Mouse (Mus musculus): ENCODE results near the gene Mxi1. TPM values are rescaled to one million over a fixed set of nuclear protein-coding genes. Genes with fewer than 3 reads are reported as not detected.

Gene Mxi1
- polyA plus RNA-seq, 1 experiment from 2014 or later: 33.1 TPM

DNA sequence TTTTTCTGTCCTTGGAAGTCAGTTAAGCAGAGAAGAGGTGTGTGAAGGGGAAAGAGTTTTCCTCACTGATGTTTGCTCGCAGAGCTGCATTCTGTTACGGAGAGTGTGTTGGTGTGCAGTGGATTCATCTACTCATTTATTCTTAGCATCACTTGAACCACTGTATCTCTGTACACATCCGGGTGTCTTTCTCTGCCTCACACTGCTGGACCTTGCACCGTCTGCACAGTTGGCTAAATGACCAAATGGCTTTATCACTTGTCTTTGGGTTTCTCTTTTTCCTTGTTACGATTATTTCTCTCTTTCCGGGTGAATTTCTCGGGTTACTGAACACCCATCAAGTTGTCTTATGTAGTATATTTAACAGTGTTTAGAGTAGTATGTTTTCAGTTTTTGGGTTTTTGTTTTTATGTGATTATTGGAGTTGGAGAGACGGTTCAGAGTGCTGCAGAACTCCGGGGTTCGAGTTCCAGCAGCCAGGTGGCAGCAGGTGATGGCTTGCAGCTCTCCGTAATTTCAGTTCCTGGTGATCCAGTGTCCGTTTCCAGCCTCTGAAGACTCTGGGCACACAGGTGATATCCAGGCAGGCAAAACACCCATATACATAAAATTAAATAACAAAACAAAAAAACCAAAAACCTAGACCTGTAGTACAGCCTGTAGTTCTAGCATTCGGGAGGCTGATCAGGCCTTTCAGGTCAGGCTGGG, 33.0 kb downstream of the Mxi1 start:
- Histone ChIP-seq H3K9me3 (replicated peaks; ENCODE audit: control insufficient read depth, low read length) (no peaks in the 10 kb centered on the region), H3K4me1 (ENCODE audit: control insufficient read depth, insufficient read depth, low read length) (peaks cover 5% of the 10 kb centered on the region; the same call in 1 of the 2 replicates), H3K4me2 (no peak overlapping the region), H3K36me3 (ENCODE audit: control insufficient read depth, insufficient read depth, low read length) (no peaks in the 10 kb centered on the region), H3K27ac (ENCODE audit: low read depth, low read length) (no peak overlapping the region), H3K27me3 (ENCODE audit: control insufficient read depth, insufficient read depth, low read length) (no peaks in the 10 kb centered on the region), H3K9ac (ENCODE audit: low read depth, low read length) (no peak overlapping the region), H3K4me3 (ENCODE audit: low read depth, low read length) (no peak overlapping the region)
- WGBS (ENCODE audit: insufficient replicate concordance): 87% methylated on average over 13 of the region's 13 CpGs
- no peak for ATAC-seq (replicated peaks; ENCODE audit: insufficient number of reproducible peaks, low FRiP score, low TSS enrichment)

DNA sequence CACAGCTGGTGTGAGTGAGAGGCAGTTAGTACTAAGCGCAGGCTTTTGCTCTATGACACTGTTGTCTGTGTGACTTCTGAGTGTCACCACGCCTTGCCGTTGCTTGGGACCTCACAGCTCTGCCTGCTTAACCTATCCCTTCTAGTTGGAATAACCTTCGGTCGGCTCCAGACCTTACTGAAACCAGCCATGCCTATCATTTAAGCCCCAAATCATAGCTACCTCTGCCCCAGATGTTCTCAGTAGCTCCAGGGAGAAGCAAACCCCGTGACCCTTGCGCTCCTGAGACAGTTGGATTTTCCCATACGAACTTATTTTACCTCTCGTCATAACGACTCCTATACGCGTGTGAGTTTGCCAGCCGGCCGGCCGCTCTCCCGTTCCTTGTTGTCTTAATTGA, 33.7 kb downstream of the Mxi1 start:
- Histone ChIP-seq H3K36me3 (ENCODE audit: control insufficient read depth, insufficient read depth, low read length) (no peaks in the 10 kb centered on the region), H3K4me2 (no peak overlapping the region), H3K27me3 (ENCODE audit: control insufficient read depth, insufficient read depth, low read length) (no peaks in the 10 kb centered on the region), H3K4me1 (ENCODE audit: control insufficient read depth, insufficient read depth, low read length) (peaks cover 5% of the 10 kb centered on the region; the same call in 1 of the 2 replicates), H3K9me3 (replicated peaks; ENCODE audit: control insufficient read depth, low read length) (no peaks in the 10 kb centered on the region), H3K4me3 (ENCODE audit: low read depth, low read length) (no peak overlapping the region), H3K27ac (ENCODE audit: low read depth, low read length) (no peak overlapping the region), H3K9ac (ENCODE audit: low read depth, low read length) (no peak overlapping the region)
- whole genome bisulfite sequencing (ENCODE audit: insufficient replicate concordance): 89% methylated on average over 16 of the region's 16 CpGs
- ATAC-seq (replicated peaks; ENCODE audit: insufficient number of reproducible peaks, low FRiP score, low TSS enrichment): no peak

DNA sequence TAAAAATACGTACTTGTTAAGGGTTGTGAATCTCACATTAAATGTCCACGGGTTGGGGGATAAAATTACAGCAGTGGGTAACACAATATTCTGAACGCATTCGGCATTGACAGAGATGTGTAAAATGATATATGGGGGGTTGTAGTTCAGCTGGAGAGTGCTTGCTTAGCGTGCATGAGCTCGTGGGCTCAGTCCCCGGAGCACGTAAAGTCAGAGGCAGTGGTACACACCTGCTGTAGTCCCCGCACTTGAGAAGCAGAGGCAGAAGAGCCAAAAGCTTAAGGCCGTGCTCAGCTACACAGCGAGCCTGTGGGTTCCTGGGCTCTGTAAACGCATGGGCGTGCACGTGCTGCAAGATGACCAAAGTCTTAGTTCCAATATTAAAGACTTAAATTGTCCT, 35.4 kb downstream of the Mxi1 start:
- WGBS (ENCODE audit: insufficient replicate concordance): 87% methylated on average over 14 of the region's 14 CpGs
- ATAC-seq (replicated peaks; ENCODE audit: insufficient number of reproducible peaks, low FRiP score, low TSS enrichment): no peak
- no peak overlapping the region for H3K27ac ChIP-seq (ENCODE audit: low read depth, low read length)
- H3K4me2 ChIP-seq: no peak overlapping the region
- no peaks in the 10 kb centered on the region for H3K27me3 ChIP-seq (ENCODE audit: control insufficient read depth, insufficient read depth, low read length)
- no peak overlapping the region for H3K4me3 ChIP-seq (ENCODE audit: low read depth, low read length)
- no peak overlapping the region for H3K9ac ChIP-seq (ENCODE audit: low read depth, low read length)
- H3K4me1 ChIP-seq (ENCODE audit: control insufficient read depth, insufficient read depth, low read length): peaks cover 3% of the 10 kb centered on the region; the same call in 1 of the 2 replicates
- H3K36me3 ChIP-seq (ENCODE audit: control insufficient read depth, insufficient read depth, low read length): no peaks in the 10 kb centered on the region
- no peaks in the 10 kb centered on the region for H3K9me3 ChIP-seq (replicated peaks; ENCODE audit: control insufficient read depth, low read length)

DNA sequence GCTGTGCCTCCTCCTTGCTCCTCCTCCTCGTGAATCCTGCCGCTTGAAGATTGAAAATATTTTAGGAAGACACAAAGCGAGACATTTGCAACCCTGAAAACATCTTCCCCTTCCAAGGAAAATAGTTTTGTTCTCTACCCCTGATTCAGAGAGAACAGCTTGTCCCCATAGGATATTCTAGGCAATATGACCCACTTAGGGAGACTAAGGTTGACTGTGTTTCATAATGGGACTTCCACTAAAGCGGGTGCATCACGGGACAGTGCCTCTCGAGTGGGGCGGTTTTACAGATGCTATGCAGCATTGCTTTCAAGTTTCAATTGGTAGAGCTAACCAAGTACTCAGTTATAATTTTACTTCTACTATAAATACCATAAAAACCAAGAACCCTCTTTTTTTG, 43.5 kb downstream of the Mxi1 start:
- Histone ChIP-seq H3K9ac (ENCODE audit: low read depth, low read length) (no peak overlapping the region), H3K36me3 (ENCODE audit: control insufficient read depth, insufficient read depth, low read length) (no peaks in the 10 kb centered on the region), H3K4me3 (ENCODE audit: low read depth, low read length) (no peak overlapping the region), H3K27ac (ENCODE audit: low read depth, low read length) (no peak overlapping the region), H3K4me2 (no peak overlapping the region), H3K9me3 (replicated peaks; ENCODE audit: control insufficient read depth, low read length) (no peaks in the 10 kb centered on the region), H3K27me3 (ENCODE audit: control insufficient read depth, insufficient read depth, low read length) (no peaks in the 10 kb centered on the region), H3K4me1 (ENCODE audit: control insufficient read depth, insufficient read depth, low read length) (no peaks in the 10 kb centered on the region)
- WGBS (ENCODE audit: insufficient replicate concordance): 91% methylated on average over 7 of the region's 7 CpGs
- no peak for ATAC-seq (replicated peaks; ENCODE audit: insufficient number of reproducible peaks, low FRiP score, low TSS enrichment)

DNA sequence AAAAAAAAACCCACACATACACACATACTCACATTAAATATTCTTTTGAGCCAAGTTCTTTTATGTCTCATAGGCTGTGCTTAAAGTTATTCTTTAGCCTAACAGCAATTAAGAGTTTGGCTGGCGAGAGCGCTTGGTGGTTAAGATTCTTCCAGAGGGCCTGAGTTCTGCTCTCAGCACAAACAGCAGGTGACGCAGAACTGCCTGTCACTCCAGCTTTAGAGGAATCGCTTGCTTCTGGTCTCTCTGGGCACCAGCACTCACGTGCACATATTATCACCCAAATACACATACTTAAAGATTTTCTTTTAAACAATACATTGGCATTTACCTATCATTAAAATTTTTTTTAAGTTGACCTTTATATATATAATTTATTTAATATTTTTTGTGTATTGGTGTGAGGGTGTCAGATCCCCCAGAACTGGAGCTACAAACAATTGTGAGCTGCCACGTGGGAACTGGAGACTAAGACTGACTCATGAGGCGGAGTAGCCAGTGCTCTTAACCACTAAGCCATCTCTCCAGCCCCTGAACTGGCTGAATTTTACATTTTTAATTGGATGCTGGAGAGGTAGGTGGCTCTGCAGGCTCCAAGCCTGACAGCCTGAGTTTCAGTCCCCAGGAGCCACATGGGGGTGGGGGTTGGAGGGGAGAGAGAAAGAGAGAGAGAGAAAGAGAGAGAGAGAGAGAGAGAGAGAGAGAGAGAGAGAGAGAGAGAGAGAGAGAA, 44.1 kb downstream of the Mxi1 start:
- no peaks in the 10 kb centered on the region for H3K9me3 ChIP-seq (replicated peaks; ENCODE audit: control insufficient read depth, low read length)
- H3K27ac ChIP-seq (ENCODE audit: low read depth, low read length): no peak overlapping the region
- H3K27me3 ChIP-seq (ENCODE audit: control insufficient read depth, insufficient read depth, low read length): no peaks in the 10 kb centered on the region
- H3K4me3 ChIP-seq (ENCODE audit: low read depth, low read length): no peak overlapping the region
- H3K4me2 ChIP-seq: no peak overlapping the region
- 73% methylated on average over 7 of the region's 7 CpGs for WGBS (ENCODE audit: insufficient replicate concordance)
- ATAC-seq (replicated peaks; ENCODE audit: insufficient number of reproducible peaks, low FRiP score, low TSS enrichment): no peak
- H3K4me1 ChIP-seq (ENCODE audit: control insufficient read depth, insufficient read depth, low read length): no peaks in the 10 kb centered on the region
- H3K36me3 ChIP-seq (ENCODE audit: control insufficient read depth, insufficient read depth, low read length): no peaks in the 10 kb centered on the region
- no peak overlapping the region for H3K9ac ChIP-seq (ENCODE audit: low read depth, low read length)

DNA sequence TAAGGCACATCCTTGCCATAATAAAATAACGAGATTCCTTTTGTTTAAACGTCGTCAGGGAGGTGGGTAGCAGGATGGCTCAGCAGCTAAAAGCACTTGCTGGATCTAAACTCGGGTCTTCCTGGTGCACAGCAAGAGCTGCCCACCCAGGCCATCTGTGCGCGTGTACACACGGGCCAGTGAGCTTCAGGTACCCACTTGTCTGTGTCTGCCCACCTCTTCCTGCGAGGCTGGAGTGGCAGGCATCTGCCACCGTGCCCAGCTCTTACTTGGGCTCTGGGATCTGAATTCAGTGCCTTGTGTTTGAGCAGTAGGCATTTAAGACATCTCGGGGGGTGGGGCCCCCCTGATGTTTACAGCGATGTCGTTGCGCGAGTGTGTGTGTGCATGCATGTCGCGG, 44.7 kb downstream of the Mxi1 start:
- Histone ChIP-seq H3K4me3 (ENCODE audit: low read depth, low read length) (no peak overlapping the region), H3K27ac (ENCODE audit: low read depth, low read length) (no peak overlapping the region), H3K4me2 (no peak overlapping the region), H3K4me1 (ENCODE audit: control insufficient read depth, insufficient read depth, low read length) (no peaks in the 10 kb centered on the region; the same call in 1 of the 2 replicates), H3K27me3 (ENCODE audit: control insufficient read depth, insufficient read depth, low read length) (no peaks in the 10 kb centered on the region), H3K9ac (ENCODE audit: low read depth, low read length) (no peak overlapping the region), H3K9me3 (replicated peaks; ENCODE audit: control insufficient read depth, low read length) (no peaks in the 10 kb centered on the region), H3K36me3 (ENCODE audit: control insufficient read depth, insufficient read depth, low read length) (no peaks in the 10 kb centered on the region)
- ATAC-seq (replicated peaks; ENCODE audit: insufficient number of reproducible peaks, low FRiP score, low TSS enrichment): no peak
- 89% methylated on average over 16 of the region's 16 CpGs for WGBS (ENCODE audit: insufficient replicate concordance)

DNA sequence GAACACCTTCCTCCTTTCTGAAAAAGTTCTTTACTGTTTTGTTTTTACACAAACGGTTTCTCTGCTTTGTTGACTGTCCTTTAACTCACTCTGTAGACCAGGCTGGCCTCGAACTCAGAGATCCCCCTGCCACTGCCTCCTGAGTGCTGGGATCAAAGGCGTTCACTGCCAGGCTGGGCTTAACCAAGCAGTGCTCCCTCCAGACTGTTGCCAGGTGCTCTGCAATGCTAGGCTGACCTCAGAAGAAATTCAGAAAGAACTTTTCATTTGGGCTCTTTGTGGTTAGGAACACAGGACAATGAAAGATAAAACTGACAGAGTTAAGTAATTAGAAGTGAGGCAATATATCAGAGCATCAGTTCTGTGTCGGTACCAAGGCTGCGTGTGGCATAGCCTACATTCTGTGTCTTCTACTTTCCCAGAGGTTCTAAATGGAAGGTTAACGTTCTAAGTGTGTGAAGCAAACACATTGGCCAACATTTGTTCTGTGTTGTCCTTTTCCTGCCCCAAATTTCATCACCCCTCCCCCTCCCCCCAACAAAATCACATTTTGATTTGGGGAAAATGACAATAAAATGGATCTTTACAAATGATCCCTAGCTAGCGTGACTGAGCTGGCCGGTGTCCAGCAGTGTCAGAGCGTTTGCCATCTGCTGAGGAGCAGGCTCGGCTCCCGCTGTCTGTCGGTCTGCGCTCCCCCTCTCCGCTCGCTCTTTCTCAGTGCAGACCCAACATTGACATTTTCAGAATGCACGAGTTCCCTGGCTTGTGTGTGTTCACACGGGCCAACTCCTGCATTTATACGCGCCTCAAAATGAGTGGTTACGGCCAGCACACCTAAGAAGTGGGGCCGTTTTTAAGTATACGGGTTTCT, 49.1 kb downstream of the Mxi1 start:
- Histone ChIP-seq H3K36me3 (ENCODE audit: control insufficient read depth, insufficient read depth, low read length) (no peaks in the 10 kb centered on the region), H3K9me3 (replicated peaks; ENCODE audit: control insufficient read depth, low read length) (no peaks in the 10 kb centered on the region), H3K4me1 (ENCODE audit: control insufficient read depth, insufficient read depth, low read length) (peaks cover 2% of the 10 kb centered on the region; the same call in 1 of the 2 replicates), H3K27me3 (ENCODE audit: control insufficient read depth, insufficient read depth, low read length) (no peaks in the 10 kb centered on the region), H3K27ac (ENCODE audit: low read depth, low read length) (no peak overlapping the region), H3K9ac (ENCODE audit: low read depth, low read length) (no peak overlapping the region), H3K4me3 (ENCODE audit: low read depth, low read length) (no peak overlapping the region), H3K4me2 (no peak overlapping the region)
- no peak for ATAC-seq (replicated peaks; ENCODE audit: insufficient number of reproducible peaks, low FRiP score, low TSS enrichment)
- 74% methylated on average over 22 of the region's 22 CpGs for WGBS (ENCODE audit: insufficient replicate concordance)

DNA sequence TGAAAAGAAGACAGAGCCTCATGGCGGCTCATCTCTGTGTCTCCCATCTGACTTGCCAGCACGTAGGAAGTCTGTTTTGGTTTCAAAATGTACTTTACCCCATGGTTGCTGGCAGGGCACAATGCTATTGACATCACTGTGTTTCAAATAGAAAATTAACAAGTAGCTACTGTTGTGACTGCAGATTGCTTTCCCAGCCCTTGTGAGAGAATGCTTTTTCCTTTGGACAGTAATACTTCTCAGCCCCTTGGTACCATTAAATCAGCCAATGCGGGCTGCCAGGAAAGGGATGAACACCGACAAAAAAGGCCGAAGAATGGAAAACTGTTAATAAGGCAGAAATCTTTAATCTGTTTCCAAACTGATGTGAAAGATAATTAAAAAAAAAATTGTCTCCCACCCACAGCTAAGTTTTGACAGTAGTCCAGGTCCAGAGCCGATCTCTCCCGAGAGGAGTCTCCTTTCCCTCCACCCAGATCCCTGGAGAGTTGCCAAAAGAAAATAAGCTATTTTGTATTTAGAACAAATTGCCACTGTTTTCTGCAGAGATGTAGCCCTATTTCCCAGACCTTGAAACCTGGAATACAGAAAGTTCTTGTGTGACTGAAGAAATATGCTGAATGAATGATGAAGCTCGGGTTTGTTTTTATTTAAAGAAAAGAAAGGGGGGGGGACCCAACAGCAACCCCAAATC, 50.1 kb downstream of the Mxi1 start:
- WGBS (ENCODE audit: insufficient replicate concordance): 73% methylated on average over 8 of the region's 8 CpGs
- Histone ChIP-seq H3K4me1 (ENCODE audit: control insufficient read depth, insufficient read depth, low read length) (peaks cover 11% of the 10 kb centered on the region), H3K27ac (ENCODE audit: low read depth, low read length) (no peak overlapping the region), H3K36me3 (ENCODE audit: control insufficient read depth, insufficient read depth, low read length) (no peaks in the 10 kb centered on the region), H3K4me2 (no peak overlapping the region), H3K27me3 (ENCODE audit: control insufficient read depth, insufficient read depth, low read length) (no peaks in the 10 kb centered on the region), H3K4me3 (ENCODE audit: low read depth, low read length) (no peak overlapping the region), H3K9ac (ENCODE audit: low read depth, low read length) (no peak overlapping the region), H3K9me3 (replicated peaks; ENCODE audit: control insufficient read depth, low read length) (no peaks in the 10 kb centered on the region)
- no peak for ATAC-seq (replicated peaks; ENCODE audit: insufficient number of reproducible peaks, low FRiP score, low TSS enrichment)

All from heart, embryonic 11.5 days (tissue).